Mouse (Mus musculus) NIH3T3 (cell line): ENCODE measurements around the gene Thada.

Source experiments
- DNase-seq: peaks from one replicate; pipeline ENCODE4 v3.0.0-alpha.2; 2012; ENCODE audit warnings: low read depth

The Thada gene

GRCm38 (mm10) chr17:84147183-84148108, 318.6 kb downstream of the Thada start:
- DNase-seq: no peak

- no peak for DNase-seq
Observed at GRCm38 (mm10) chr17:84146458-84147182, 319.4 kb downstream of the Thada start.

GRCm38 (mm10) chr17:84145826-84146287, 320.1 kb downstream of the Thada start:
- no peak for DNase-seq

GRCm38 (mm10) chr17:84144762-84145599, 321.0 kb downstream of the Thada start:
- DNase-seq: no peak

GRCm38 (mm10) chr17:84144130-84144529, 321.9 kb downstream of the Thada start:
- DNase-seq: no peak

GRCm38 (mm10) chr17:84143219-84143844, 322.7 kb downstream of the Thada start:
- DNase-seq: no peak

- no peak for DNase-seq
Observed at GRCm38 (mm10) chr17:84141691-84142090, 324.3 kb downstream of the Thada start.

GRCm38 (mm10) chr17:84140822-84141507, 325.0 kb downstream of the Thada start:
- DNase-seq: peak; percentile 43
